ENCODE assay signal across 12 mouse cellular contexts in the genomic region with DNA sequence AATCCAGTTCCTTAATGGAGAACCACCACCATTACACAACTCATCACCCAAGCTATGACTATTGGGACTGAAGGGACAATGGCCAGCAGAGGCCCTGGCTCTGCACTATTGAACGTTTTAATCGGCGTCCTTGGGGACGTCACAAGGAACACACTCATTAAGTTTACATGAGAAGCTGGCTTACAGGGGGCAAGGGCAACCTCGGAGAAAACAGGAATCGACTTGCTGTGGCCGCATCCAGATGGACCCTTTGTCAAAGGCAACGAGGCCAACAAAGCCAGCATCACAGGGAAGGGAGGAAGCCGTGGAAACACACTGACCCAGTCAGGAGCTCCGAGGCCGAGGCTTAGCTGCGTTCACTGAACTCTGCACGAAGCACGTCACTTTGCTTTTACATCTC.
A peak's percentile ranks its signal among the peaks of the same experiment; 100 is the strongest.
DNase-seq lines count a peak whose midpoint lies in the region; ATAC-seq lines count a peak whose summit lies in the region.
"Had no signal": no experiment of that assay in that cellular context is flagged by ENCODE, and none has a peak within 500 bp of the region (broad histone marks: within the 10 kb centered on the region; RNA-seq: fewer than 3 reads in every experiment).

No protein-coding gene starts in this region.

- H3K27ac ChIP-seq in forebrain, embryonic 13.5 days: peak overlapping the region; percentile 70
- peak overlapping the region; percentile 88 for H3K27ac ChIP-seq in midbrain, embryonic 11.5 days (ENCODE audit: low read depth, low read length)
- no peak overlapping the region for H3K27ac ChIP-seq in kidney, embryonic 14.5 days (ENCODE audit: low read depth, low read length)
- H3K27ac ChIP-seq: limb, embryonic 12.5 days had no signal

- intact Hi-C loops in left cerebral cortex, postnatal 4 days (cut with DNase I): no loop called here
- intact Hi-C loops in left cerebral cortex, postnatal 10 days (cut with DNase I): no loop called here

- DNase-seq in left cerebral cortex, postnatal 4 days: peak; percentile 27
- DNase-seq in left cerebral cortex, postnatal 10 days (ENCODE audit: extremely low spot score in 1 of 2, low spot score in 2 of 2): no peak
- DNase-seq in midbrain, embryonic 11.5 days (ENCODE audit: low spot score, missing footprints): peak; percentile 92
- no peak for DNase-seq in adrenal gland, postnatal 25 days
- DNase-seq in MN1 (ENCODE audit: low spot score): no peak
- DNase-seq: heart, postnatal 14 days; kidney, postnatal 25 days had no signal

- peak overlapping the region; percentile 42 for H3K4me2 ChIP-seq in forebrain, embryonic 13.5 days
- H3K4me2 ChIP-seq in midbrain, embryonic 11.5 days: peak overlapping the region; percentile 25; the same call in 1 of the 2 replicates
- no peak overlapping the region for H3K4me2 ChIP-seq in kidney, embryonic 14.5 days (replicated peaks; ENCODE audit: low read depth, low read length)
- H3K4me2 ChIP-seq: limb, embryonic 12.5 days had no signal

- no peaks in the 10 kb centered on the region for H3K36me3 ChIP-seq in forebrain, embryonic 13.5 days (ENCODE audit: poor library complexity, severe bottlenecking)
- no peaks in the 10 kb centered on the region for H3K36me3 ChIP-seq in midbrain, embryonic 11.5 days (ENCODE audit: control insufficient read depth, insufficient read depth, low read length)
- H3K36me3 ChIP-seq in kidney, embryonic 14.5 days (ENCODE audit: control insufficient read depth, insufficient read depth, low read length): no peaks in the 10 kb centered on the region
- H3K36me3 ChIP-seq: limb, embryonic 12.5 days had no signal

- no peaks in the 10 kb centered on the region for H3K27me3 ChIP-seq in forebrain, embryonic 13.5 days
- no peaks in the 10 kb centered on the region for H3K27me3 ChIP-seq in midbrain, embryonic 11.5 days (ENCODE audit: control insufficient read depth, insufficient read depth, low read length)
- no peaks in the 10 kb centered on the region for H3K27me3 ChIP-seq in kidney, embryonic 14.5 days (ENCODE audit: control insufficient read depth, insufficient read depth, low read length)
- H3K27me3 ChIP-seq: limb, embryonic 12.5 days had no signal

- 8% methylated on average over 14 of the region's 14 CpGs for WGBS in forebrain, embryonic 13.5 days
- 27% methylated on average over 14 of the region's 14 CpGs for WGBS in midbrain, embryonic 11.5 days
- WGBS in kidney, embryonic 14.5 days: 83% methylated on average over 14 of the region's 14 CpGs

- ATAC-seq in forebrain, embryonic 13.5 days: peak; percentile 43
- peak; percentile 90 for ATAC-seq in midbrain, embryonic 11.5 days (ENCODE audit: low FRiP score)
- no peak for ATAC-seq in CD4-positive, CD25-positive, alpha-beta regulatory T cell, adult 4 months
- no peak for ATAC-seq in kidney, embryonic 14.5 days (ENCODE audit: low FRiP score, low TSS enrichment)
- ATAC-seq: lung, postnatal 0 days had no signal

- peak overlapping the region; percentile 45; the same call in 1 of the 2 replicates for H3K9ac ChIP-seq in forebrain, embryonic 13.5 days
- H3K9ac ChIP-seq in midbrain, embryonic 11.5 days (ENCODE audit: low read length): peak overlapping the region; percentile 28; the same call in 1 of the 2 replicates
- H3K9ac ChIP-seq in kidney, embryonic 14.5 days (ENCODE audit: low read depth, low read length): no peak overlapping the region
- H3K9ac ChIP-seq: limb, embryonic 12.5 days had no signal

- no peaks in the 10 kb centered on the region for H3K9me3 ChIP-seq in forebrain, embryonic 13.5 days (replicated peaks)
- no peaks in the 10 kb centered on the region for H3K9me3 ChIP-seq in midbrain, embryonic 11.5 days (ENCODE audit: control insufficient read depth, low read length)
- H3K9me3 ChIP-seq in kidney, embryonic 14.5 days (ENCODE audit: control insufficient read depth, low read length): no peaks in the 10 kb centered on the region
- H3K9me3 ChIP-seq: limb, embryonic 12.5 days had no signal

- no peak overlapping the region for H3K4me3 ChIP-seq in forebrain, embryonic 13.5 days
- H3K4me3 ChIP-seq in midbrain, embryonic 11.5 days (ENCODE audit: low read depth, low read length): no peak overlapping the region
- no peak overlapping the region for H3K4me3 ChIP-seq in kidney, embryonic 14.5 days (ENCODE audit: low read length)
- H3K4me3 ChIP-seq: limb, embryonic 12.5 days had no signal

- peaks cover 24% of the 10 kb centered on the region for H3K4me1 ChIP-seq in forebrain, embryonic 13.5 days
- peaks cover 16% of the 10 kb centered on the region for H3K4me1 ChIP-seq in midbrain, embryonic 11.5 days (ENCODE audit: control insufficient read depth, insufficient read depth, low read length)
- no peaks in the 10 kb centered on the region for H3K4me1 ChIP-seq in kidney, embryonic 14.5 days (ENCODE audit: control insufficient read depth, insufficient read depth, low read length)
- H3K4me1 ChIP-seq: limb, embryonic 12.5 days had no signal

Comparison
In these comparisons a context has a peak if more than half of its experiments do, and no peak if none do; other contexts are left out.
1. DNase-seq: peak in left cerebral cortex, postnatal 4 days (single experiment) and midbrain, embryonic 11.5 days (single experiment); none in left cerebral cortex, postnatal 10 days (0 of 2), adrenal gland, postnatal 25 days (single experiment) and MN1 (single experiment).
2. ATAC-seq: peak in forebrain, embryonic 13.5 days (single experiment) and midbrain, embryonic 11.5 days (single experiment); none in CD4-positive, CD25-positive, alpha-beta regulatory T cell, adult 4 months (single experiment) and kidney, embryonic 14.5 days (single experiment).